Mouse (Mus musculus) kidney, postnatal 25 days (tissue): Measurements from ENCODE around the gene Gm26741.
A peak's percentile ranks its signal among the peaks of the same experiment; 100 is the strongest.

Experiments used
- DNase-seq, 2 experiments: peaks; one replicate each; pipeline ENCODE4 v3.0.0; 2021; ENCODE audit warnings: mixed read lengths in 2 of 2

Gene Gm26741

DNA sequence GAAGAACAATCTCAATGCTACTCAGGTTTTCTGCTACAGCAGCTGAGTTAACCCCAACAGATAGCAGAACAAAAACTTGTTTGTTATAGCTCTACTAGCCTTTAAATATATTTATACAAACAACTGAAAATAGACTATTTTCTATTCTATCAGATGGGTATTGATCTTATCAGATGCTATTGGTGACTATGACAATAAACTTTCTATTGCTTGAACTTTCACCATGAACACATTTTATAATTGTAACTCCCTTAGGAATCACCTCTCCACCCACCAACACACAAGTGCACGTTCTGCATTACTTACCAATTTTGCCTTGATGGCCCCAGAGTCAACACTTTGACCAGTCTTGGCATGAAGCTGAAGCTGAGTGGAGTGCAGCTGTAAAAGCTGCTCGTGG is at the start of gene Gm26741:
Gene Gm26741, plus strand, starts transcription at position 301 of the 400 bp plus-strand sequence.
- no peak for DNase-seq

GRCm38 (mm10) chr10:52309196-52309595 is 49.4 kb upstream of the Gm26741 start:
- peak; percentile 77 to 90 for DNase-seq

DNA sequence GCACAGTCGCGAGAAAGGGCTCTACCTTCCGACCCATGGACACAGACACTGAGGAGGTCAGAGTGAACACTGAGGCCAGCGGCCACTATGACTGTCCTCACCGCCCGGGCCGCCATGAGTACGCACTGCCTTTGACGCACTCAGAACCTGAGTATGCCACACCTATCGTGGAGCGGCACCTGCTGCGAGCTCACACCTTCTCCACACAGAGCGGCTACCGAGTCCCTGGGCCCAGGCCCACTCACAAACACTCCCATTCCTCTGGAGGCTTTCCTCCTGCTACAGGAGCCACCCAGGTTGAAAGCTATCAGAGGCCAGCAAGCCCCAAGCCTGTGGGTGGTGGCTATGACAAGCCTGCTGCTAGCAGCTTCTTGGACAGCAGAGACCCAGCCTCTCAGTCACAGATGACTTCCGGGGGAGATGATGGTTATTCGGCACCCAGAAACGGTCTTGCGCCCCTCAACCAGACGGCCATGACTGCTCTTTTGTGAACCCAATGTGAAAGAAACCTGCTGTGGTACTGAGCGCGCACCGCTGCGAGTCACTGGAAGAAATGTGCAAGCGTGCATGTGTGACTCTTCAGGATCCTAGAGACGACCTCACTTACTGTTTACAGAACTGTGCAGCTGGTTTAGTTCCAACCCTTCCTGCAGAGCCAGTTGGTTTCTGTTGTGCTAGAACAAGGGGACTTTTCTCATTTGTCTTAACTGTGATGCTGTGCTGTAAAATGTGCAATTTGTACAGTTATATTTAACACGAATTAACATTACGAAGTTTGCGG is 38.9 kb upstream of the Gm26741 start:
- DNase-seq: no peak

DNA sequence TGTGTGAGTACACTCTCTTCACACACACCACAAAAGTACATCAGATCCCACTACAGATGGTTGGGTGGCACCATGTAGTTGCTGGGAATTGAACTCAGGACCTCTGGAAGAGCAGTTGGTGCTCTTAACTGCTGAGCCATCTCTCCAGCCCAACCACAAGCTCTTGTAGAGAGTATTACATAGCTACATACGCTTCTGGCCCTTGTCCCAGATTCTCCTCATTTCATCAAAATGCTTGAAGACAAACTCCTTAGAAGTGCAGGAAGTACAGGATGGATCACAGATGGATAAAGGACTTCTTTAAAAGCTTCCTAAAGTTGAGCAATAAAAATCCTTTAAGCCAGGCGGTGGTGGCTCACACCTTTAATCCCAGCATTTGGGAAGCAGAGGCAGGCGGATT is 36.6 kb upstream of the Gm26741 start:
- no peak for DNase-seq

DNA sequence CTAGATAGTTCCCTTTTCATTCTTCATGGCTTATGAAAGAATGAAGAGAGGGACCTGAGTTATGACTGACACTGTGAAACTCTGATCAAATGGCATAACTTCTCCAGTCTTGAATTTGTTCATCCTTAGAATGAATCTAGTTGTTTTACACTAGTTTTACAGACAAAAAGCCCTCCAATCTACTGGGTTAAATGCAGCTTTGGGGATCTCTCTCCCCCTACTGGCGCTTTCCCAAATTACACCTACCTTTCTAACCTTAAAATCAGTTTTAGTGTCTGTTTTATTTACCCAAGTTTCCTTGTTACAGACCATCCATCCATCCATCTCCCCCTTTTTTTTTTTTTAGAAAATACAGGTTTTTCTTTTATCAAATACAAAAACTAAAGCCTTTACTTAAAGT is 27.6 kb upstream of the Gm26741 start:
- DNase-seq: peak in 1 of 2 experiments; percentile 78

DNA sequence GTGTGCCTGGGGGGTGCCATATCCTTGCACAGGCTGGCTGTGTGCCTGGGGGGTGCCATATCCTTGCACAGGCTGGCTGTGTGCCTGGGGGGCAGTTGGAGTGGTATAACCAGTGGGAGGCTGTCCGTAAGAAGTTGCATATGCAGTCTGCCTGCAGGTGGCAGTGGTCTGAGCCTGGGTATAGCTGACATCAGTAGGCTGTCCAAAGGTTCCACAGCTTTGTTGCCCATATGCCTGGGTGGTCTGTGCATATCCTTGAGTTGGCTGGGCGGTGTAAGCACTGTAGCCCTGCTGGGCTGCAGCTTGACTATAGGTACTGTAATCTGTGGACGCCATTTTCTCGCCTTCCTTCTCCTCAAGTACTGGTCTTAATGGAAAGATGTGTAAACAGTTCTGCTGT is 15.2 kb upstream of the Gm26741 start:
- DNase-seq: peak in 1 of 2 experiments; percentile 20

DNA sequence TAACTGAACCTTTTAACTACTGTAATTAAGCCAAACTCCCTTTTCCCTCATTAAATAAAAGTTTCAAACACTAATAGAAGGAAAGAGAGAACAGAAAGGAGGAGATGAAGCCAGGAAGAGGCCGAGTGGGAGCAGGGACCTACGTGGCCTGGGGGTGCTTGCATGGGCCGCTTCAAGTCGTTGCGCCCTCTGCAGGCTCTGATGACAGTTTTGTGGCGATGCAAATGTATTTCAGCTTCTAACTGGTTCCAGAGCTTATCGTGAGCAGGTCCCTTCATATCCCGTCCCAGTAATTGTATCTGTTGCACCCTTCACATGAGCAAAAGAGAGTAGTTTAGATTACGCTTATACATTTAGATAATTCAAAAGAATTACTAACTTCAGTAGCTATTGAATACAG is 5.4 kb upstream of the Gm26741 start:
- no peak for DNase-seq

GRCm38 (mm10) chr10:52360241-52360735 is 1.7 kb downstream of the Gm26741 start:
- no peak for DNase-seq

DNA sequence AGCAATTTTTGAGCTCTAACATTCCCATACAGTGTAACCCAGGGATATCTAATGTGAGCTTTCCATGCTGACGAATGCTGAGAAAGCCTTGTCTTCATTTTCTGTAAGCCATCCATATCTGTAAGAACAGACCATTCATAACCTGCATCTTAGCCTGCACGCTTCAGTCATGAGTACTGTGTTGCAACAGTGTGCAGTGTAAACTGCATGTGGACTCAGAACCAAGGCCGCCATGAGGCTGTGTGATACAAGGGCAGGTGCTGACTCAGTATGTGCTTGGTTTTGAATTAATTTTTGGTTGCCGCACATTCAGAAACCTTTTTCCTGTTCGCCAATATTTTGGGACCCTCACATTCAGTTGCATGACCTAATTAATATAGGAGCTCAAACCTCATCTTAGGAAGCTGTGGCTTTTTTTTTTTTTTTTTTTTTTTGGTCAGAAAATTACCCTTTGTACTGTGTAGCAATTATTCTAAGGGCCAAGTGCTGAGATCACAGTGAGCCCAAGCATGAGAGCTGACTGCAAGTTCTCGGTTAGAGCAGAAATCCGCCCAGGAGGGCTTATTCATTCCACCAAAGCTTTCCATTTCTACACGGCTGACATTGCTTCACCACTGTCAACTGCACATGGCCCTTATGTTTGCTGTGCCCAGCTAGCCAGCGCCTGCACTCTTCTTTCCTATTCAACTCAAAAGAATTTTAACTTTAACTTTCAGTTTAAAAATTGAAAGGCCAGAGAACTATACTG is 2.5 kb downstream of the Gm26741 start:
- DNase-seq: peak in 1 of 2 experiments; percentile 42

GRCm38 (mm10) chr10:52368376-52368775 is 9.8 kb downstream of the Gm26741 start:
- DNase-seq: no peak

DNA sequence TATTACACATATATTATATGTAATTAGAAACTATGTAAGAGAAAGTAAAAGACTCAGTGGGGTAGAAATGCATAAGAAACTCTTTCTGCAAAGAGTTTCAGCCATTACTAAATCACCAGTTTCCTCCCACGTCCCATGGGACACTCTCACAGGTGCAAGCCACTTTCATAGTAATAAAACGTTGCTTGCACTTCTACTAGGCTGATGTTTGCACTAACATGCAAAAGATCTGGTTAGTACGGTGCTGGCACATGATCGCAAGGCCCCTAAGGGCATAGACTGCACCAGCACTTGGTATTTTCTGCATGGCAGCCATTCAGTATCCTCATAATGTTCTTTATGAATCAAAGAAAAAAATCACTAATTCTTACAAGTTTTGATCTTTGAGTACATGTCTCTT is 15.3 kb downstream of the Gm26741 start:
- DNase-seq: peak in 1 of 2 experiments; percentile 45

- DNase-seq: no peak
These were observed 16.1 kb downstream of the Gm26741 start for GRCm38 (mm10) chr10:52374651-52375050.

- DNase-seq: no peak
These were observed 17.9 kb downstream of the Gm26741 start for GRCm38 (mm10) chr10:52376422-52376821.

GRCm38 (mm10) chr10:52377813-52378212 is 19.2 kb downstream of the Gm26741 start:
- no peak for DNase-seq

- DNase-seq: no peak
These were observed 22.8 kb downstream of the Gm26741 start for GRCm38 (mm10) chr10:52381321-52381801.

- peak; percentile 99 for DNase-seq
These were observed 23.5 kb downstream of the Gm26741 start, which contains the start of gene Gopc for GRCm38 (mm10) chr10:52381845-52382591. Gopc (minus strand) TSS chr10:52382124.

DNA sequence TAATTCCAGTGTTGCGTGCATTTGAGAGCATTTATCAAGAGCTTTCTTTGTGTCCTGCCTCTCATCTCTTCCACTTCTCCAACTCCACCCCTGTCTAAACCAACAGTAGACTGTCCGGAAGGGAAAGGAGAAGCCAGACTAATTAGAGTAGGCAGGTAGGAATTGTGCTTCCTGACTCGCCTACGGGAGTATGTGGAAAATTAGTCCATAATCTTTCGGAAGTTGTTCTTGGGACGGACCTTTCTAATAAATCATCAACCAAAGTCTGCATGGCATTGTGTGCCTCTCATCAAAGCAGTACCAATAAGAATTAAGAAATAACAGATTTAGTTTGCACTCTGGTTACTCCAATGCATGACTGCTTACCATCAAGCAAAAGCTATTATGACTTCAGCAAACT is 24.5 kb downstream of the Gm26741 start:
- no peak for DNase-seq

DNA sequence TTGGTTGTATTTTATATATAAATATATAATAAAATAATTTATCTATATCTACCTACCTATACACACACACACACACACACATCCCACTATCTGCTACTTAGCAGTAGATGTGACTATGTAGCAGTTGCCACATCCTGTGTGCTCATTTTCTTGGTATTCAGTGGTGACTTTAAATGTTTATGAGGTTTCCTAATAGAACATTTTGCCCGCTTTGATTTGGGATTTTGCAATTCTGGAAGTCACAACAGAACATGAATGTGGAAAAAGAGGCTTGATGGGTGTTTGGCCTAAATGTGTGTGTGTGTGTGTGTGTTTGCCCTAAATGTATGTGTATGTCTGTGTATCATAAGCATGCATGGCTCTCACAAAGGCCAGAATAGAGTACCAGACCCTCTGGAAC is 25.0 kb downstream of the Gm26741 start:
- no peak for DNase-seq

DNA sequence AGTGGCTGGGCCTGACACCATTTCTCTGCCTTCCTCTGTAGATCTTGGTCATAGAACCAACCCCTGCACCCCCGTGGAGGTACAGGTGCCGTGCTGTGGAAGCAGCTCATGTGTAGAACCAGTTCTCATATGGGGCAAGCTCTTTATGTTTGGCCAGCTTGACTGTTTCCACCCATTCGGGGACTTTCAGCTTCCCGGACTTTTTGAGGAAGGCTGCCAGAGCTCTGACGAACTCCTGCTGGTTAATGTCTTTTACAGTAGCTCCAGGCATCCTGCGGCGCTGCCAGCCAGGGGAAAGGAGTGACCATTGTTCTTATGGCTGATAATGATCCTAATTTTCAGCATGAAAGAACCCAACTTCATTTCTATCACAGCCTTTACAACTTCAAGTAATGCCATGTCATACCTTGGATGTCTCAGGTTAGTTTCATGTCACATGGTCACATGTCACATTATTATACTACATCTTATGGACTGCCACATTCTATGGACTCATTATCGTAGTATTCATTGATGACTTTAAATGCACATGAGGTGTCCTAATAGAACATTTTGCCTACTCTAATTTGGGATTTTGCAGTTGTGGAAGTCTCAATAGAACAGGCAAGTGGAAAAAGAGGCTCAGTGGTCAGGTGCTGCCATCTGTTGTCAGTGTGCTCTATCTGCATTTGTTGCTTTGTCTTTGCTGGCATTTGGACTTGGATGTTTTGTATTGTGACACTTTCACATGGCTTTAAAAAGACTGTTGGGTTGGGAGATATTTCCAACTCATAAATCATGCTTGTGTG is 26.4 kb downstream of the Gm26741 start:
- peak; percentile 56 to 61 for DNase-seq

GRCm38 (mm10) chr10:52387192-52387591 is 28.6 kb downstream of the Gm26741 start:
- no peak for DNase-seq

DNA sequence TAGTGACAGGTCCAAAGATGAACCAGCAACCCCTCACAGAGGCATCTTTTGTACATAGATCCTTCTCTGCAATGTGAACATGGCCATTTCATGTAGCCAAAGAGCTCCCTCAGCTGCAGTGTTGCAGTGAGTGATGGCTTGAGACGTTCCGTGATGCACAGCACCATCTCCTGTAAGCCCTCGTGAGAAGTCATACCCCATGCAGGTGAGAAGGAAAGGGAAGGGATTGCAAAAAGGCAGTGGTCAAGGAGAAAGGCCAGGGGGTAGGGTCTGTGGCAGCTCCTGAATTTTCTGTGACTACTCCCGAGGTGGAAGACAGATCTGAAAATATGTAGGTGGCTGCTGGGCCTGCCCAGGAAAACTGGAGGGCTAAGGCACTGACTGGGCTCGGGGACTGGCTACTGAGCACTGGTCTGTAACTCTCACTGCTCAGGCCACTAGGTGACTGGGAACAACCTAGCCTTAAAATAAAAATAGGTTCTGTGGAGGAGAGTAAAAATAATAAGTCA is 30.4 kb downstream of the Gm26741 start, which contains the start of gene Nepn:
Gene Nepn, plus strand, starts transcription at position 51 of the 509 bp plus-strand sequence.
- DNase-seq: no peak

DNA sequence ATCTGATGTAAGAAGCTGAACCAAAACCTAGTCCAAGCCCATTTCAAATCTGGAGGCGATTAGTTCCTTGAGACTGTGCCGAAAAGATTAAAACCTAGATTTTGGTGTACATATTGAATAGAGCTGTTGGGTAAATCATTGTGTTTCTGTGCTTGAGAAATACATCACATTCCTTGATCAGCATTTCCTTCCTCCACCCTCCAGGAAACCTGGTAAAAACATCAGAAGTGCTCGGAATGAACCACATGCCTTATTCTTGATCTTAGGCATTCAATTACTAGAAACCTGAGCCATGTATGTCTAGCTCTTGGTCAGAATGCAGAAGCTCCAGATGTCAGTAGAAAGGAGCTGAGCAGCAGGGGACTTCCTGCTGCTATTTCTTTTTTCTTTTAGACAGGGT is 30.9 kb downstream of the Gm26741 start:
- DNase-seq: no peak
